Mouse (Mus musculus): ENCODE data around the gene Tenm4.

DNA sequence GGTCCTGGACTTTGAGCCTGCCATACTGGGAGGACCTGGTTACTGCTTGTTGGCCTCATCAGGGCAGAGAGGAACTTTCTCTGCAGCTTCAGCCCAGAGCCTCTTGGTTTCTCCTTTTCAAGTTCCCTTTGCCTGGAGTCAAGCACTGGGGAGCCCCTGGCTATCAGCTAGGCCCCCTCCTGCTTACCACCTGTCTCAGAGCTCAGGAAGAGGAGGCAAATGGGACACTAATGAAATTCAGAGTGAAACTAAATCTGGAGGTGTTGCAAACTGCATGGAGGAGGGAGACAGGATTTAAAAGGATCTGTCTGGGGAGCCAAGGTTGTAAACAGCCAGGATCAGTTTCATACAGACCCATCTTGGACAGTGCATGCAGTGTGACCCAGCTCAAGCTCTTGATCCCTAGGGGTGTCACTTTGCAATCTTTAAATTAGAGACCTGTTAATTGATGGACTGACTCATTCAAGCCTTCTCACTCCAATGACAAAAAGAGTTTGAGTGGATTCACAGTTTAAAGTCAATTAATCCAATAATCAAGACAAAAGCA lies 269.2 kb downstream of the Tenm4 start:
- TF ChIP-seq CTCF (IDR thresholded peaks at IDR 0.05; ENCODE audit: low read depth, low read length) (no peak), POLR2AphosphoS5 (IDR thresholded peaks at IDR 0.05; ENCODE audit: insufficient replicate concordance, low read depth, low read length) (no peak), GATA2 (IDR thresholded peaks at IDR 0.05; ENCODE audit: borderline replicate concordance, low read depth, low read length) (no peak), GATA1 (IDR thresholded peaks at IDR 0.05; ENCODE audit: borderline replicate concordance, low read length) (no peak), TAL1 (conservative IDR thresholded peaks at IDR 0.05; ENCODE audit: low read depth, low read length) (no peak)

Measured in G1E (cell line).